Mouse (Mus musculus): ENCODE results near the gene Pik3ip1. TPM values are rescaled to one million over a fixed set of nuclear protein-coding genes. Genes with fewer than 3 reads are reported as not detected.

Pik3ip1 gene
- polyA plus RNA-seq, 2 experiments = 0.42 to 0.79 TPM

DNA sequence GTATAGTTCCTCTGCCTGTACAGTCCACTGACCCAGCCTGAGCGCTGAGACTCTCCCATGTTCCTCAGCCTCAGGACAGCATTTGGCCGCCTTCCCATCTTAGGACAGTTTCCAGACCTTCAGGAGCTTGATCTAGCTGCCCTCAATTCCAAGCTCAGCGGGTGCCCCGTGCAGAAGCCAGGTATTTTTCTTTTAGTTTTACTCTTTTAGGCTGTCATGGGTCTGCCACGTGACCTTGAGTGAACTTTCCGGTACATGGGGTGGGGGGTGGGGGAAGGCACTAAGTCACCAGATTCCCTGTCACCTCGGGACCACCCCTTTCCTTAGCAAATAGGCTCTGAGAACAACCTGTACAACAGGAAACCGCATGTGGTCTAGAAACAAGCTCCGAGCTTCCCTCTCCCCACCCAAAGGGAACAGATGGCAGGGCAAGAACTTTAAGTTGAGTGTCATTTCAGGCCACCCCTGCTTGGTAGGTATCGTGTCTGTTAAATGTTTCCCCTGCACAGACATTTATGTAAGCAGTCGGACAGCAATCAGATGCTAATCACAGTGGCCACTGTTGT lies 5.5 kb downstream of the Pik3ip1 start:
- Histone ChIP-seq H3K9ac (replicated peaks) (no peak overlapping the region), H3K4me2 (ENCODE audit: low read depth) (no peak overlapping the region), H3K27me3 (ENCODE audit: control insufficient read depth, insufficient read depth, low read length) (peaks cover 10% of the 10 kb centered on the region), H3K4me3 (ENCODE audit: insufficient read depth in 1 of 2, low read depth in 2 of 2, low read length in 2 of 2) (no peak overlapping the region), H3K36me3 (replicated peaks; ENCODE audit: control insufficient read depth, insufficient read depth, low read depth) (no peaks in the 10 kb centered on the region), H3K27ac (no peak overlapping the region), H3K9me3 (ENCODE audit: control insufficient read depth, low read length) (no peaks in the 10 kb centered on the region), H3K4me1 (replicated peaks; ENCODE audit: control insufficient read depth in 2 of 2, insufficient read depth in 2 of 2, low read length in 1 of 2) (peaks cover 7 to 19% of the 10 kb centered on the region in 2 experiments; a peak in 3 of 4 replicates)
- WGBS (ENCODE audit: insufficient replicate concordance) = 6% methylated on average over 11 of the region's 11 CpGs
- TF ChIP-seq CTCF (IDR thresholded peaks at IDR 0.05; ENCODE audit: low read depth) (no peak), EP300 (IDR thresholded peaks at IDR 0.05; ENCODE audit: low read depth) (no peak)
- ATAC-seq (ENCODE audit: insufficient read depth) (no peak), DNase-seq (ENCODE audit: low read depth in 3 of 3, low spot score in 3 of 3) (no peak)

DNA sequence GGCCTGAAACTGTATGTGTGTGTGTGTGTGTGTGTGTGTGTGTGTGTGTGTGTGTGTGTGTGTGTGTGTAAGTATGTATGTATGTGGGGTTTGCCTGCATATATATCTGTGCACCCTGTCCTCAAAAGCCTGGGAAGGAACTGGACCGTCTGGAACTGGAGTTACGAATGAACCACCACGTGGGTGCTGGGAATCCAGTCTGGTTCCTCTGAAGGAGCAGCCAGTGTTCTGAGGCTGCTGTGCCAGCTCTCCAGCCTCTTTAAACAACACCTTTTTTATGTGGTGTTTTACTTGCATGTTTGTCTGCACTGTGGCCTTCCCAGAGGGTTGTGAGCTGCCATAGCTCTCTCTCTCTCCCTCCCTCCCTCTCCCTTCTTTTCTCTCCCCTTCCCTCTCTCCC lies 6.4 kb downstream of the Pik3ip1 start:
- WGBS (ENCODE audit: insufficient replicate concordance) = 42% methylated on average over 3 of the region's 3 CpGs
- H3K4me1 ChIP-seq (replicated peaks; ENCODE audit: control insufficient read depth in 2 of 2, insufficient read depth in 2 of 2, low read length in 1 of 2) = peaks cover 4 to 11% of the 10 kb centered on the region in 2 experiments; a peak in 3 of 4 replicates
- TF ChIP-seq CTCF (IDR thresholded peaks at IDR 0.05; ENCODE audit: low read depth) (no peak), EP300 (IDR thresholded peaks at IDR 0.05; ENCODE audit: low read depth) (no peak)
- peaks cover 5% of the 10 kb centered on the region for H3K27me3 ChIP-seq (ENCODE audit: control insufficient read depth, insufficient read depth, low read length)
- no peak overlapping the region for H3K4me2 ChIP-seq (ENCODE audit: low read depth)
- no peak overlapping the region for H3K9ac ChIP-seq (replicated peaks)
- no peak for DNase-seq (ENCODE audit: low read depth in 3 of 3, low spot score in 3 of 3)
- no peak overlapping the region for H3K27ac ChIP-seq
- ATAC-seq (ENCODE audit: insufficient read depth) = no peak
- no peak overlapping the region for H3K4me3 ChIP-seq (ENCODE audit: insufficient read depth in 1 of 2, low read depth in 2 of 2, low read length in 2 of 2)
- no peaks in the 10 kb centered on the region for H3K9me3 ChIP-seq (ENCODE audit: control insufficient read depth, low read length)
- no peaks in the 10 kb centered on the region for H3K36me3 ChIP-seq (replicated peaks; ENCODE audit: control insufficient read depth, insufficient read depth, low read depth)

DNA sequence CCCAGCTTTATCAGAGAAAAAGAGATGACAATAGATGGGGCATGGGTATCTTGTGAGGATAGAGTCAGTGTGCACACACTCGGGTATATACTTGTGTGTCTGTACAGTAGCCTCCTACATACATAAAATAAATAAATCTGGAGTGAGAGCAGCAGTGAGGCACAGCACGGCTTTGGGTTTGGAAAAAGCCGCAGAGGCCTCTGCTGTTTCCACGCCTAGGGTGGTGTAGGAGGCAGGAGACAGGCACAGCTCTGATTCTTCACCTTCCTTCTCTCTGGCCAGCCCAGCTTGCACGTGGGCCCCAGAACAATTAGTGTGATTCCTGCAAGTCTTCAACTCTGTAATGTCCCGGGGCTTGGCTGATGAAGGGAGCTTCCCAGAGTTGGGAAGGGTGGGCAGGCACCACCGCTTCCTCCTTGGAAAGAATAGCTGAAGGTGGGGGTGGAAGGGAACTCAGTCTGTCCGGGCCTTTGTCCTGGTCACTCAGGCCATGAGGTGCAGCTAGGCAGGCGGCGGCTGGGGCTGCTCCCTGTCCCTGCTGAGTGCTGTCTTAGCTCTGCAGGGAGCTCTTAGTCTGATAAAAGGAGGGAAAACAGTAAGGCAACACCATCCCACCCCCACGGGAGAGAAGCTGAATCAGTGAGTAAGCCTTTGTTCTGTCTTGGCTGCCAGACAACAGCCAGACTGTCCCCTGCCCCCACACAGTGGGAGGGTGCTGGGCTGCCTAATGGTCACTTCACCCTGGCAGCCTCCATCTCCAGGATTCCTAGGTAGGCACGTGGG lies 7.2 kb downstream of the Pik3ip1 start:
- H3K4me1 ChIP-seq (replicated peaks; ENCODE audit: control insufficient read depth in 2 of 2, insufficient read depth in 2 of 2, low read length in 1 of 2) = peaks cover 0 to 8% of the 10 kb centered on the region in 2 experiments; a peak in 2 of 4 replicates
- H3K27me3 ChIP-seq (ENCODE audit: control insufficient read depth, insufficient read depth, low read length) = no peaks in the 10 kb centered on the region; the same call in 1 of the 2 replicates
- no peak for DNase-seq (ENCODE audit: low read depth in 3 of 3, low spot score in 3 of 3)
- H3K4me3 ChIP-seq (ENCODE audit: insufficient read depth in 1 of 2, low read depth in 2 of 2, low read length in 2 of 2) = no peak overlapping the region
- H3K27ac ChIP-seq = no peak overlapping the region
- no peaks in the 10 kb centered on the region for H3K36me3 ChIP-seq (replicated peaks; ENCODE audit: control insufficient read depth, insufficient read depth, low read depth)
- ATAC-seq (ENCODE audit: insufficient read depth) = no peak
- no peak overlapping the region for H3K9ac ChIP-seq (replicated peaks)
- no peak overlapping the region for H3K4me2 ChIP-seq (ENCODE audit: low read depth)
- 37% methylated on average over 12 of the region's 12 CpGs for WGBS (ENCODE audit: insufficient replicate concordance)
- no peaks in the 10 kb centered on the region for H3K9me3 ChIP-seq (ENCODE audit: control insufficient read depth, low read length)
- TF ChIP-seq CTCF (IDR thresholded peaks at IDR 0.05; ENCODE audit: low read depth) (no peak), EP300 (IDR thresholded peaks at IDR 0.05; ENCODE audit: low read depth) (no peak)

DNA sequence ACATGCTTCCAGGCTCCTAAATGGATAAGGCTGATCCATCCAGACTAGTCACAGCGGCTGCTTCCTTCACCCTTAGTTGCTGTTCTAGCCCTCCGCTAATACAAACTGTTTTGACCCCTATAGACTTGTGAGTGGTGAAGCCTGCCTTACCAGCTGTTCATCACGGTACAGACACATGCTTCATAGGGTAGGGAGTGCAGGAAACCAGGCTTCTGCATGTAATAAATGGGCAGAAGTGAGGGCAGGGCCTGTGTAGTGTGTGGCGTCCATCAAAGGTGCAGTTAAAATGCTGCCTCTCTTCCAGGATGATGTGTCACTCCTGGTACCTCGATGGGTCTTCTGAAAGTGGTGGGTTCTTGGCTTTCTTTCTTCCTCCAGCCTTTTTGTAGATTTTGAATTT lies 7.8 kb downstream of the Pik3ip1 start:
- H3K36me3 ChIP-seq (replicated peaks; ENCODE audit: control insufficient read depth, insufficient read depth, low read depth) = no peaks in the 10 kb centered on the region
- H3K27ac ChIP-seq = no peak overlapping the region
- H3K4me1 ChIP-seq (replicated peaks; ENCODE audit: control insufficient read depth in 2 of 2, insufficient read depth in 2 of 2, low read length in 1 of 2) = peaks cover 0 to 6% of the 10 kb centered on the region in 2 experiments; a peak in 2 of 4 replicates
- H3K4me2 ChIP-seq (ENCODE audit: low read depth) = no peak overlapping the region
- DNase-seq (ENCODE audit: low read depth in 3 of 3, low spot score in 3 of 3) (no peak), ATAC-seq (ENCODE audit: insufficient read depth) (no peak)
- 53% methylated on average over 5 of the region's 5 CpGs for WGBS (ENCODE audit: insufficient replicate concordance)
- no peaks in the 10 kb centered on the region for H3K27me3 ChIP-seq (ENCODE audit: control insufficient read depth, insufficient read depth, low read length)
- no peak overlapping the region for H3K4me3 ChIP-seq (ENCODE audit: insufficient read depth in 1 of 2, low read depth in 2 of 2, low read length in 2 of 2)
- TF ChIP-seq EP300 (IDR thresholded peaks at IDR 0.05; ENCODE audit: low read depth) = no peak
- TF ChIP-seq CTCF (IDR thresholded peaks at IDR 0.05; ENCODE audit: low read depth) = no peak
- no peaks in the 10 kb centered on the region for H3K9me3 ChIP-seq (ENCODE audit: control insufficient read depth, low read length)
- H3K9ac ChIP-seq (replicated peaks) = no peak overlapping the region

DNA sequence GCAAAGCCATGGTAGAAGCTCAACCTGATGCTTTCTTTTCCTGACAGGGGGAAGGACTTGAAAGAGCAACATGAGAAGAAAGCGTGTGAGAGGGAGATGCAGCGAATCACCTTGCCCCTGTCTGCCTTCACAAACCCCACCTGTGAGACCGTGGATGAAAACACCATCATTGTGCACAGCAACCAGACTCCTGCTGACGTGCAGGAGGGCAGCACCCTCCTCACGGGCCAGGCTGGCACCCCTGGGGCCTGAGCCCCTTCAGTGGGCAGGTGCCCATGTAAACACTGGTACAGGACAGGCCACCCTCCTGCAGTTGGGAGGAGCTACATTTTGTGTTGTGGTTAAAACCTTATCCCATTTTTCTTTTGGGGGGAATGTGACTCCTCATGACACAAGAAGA lies 11.3 kb downstream of the Pik3ip1 start:
- Histone ChIP-seq H3K4me1 (replicated peaks; ENCODE audit: control insufficient read depth in 2 of 2, insufficient read depth in 2 of 2, low read length in 1 of 2) (no peaks in the 10 kb centered on the region), H3K9ac (replicated peaks) (no peak overlapping the region), H3K4me2 (ENCODE audit: low read depth) (no peak overlapping the region), H3K4me3 (ENCODE audit: insufficient read depth in 1 of 2, low read depth in 2 of 2, low read length in 2 of 2) (no peak overlapping the region), H3K27me3 (ENCODE audit: control insufficient read depth, insufficient read depth, low read length) (no peaks in the 10 kb centered on the region), H3K27ac (no peak overlapping the region), H3K36me3 (replicated peaks; ENCODE audit: control insufficient read depth, insufficient read depth, low read depth) (no peaks in the 10 kb centered on the region), H3K9me3 (ENCODE audit: control insufficient read depth, low read length) (no peaks in the 10 kb centered on the region)
- DNase-seq (ENCODE audit: low read depth in 3 of 3, low spot score in 3 of 3) (no peak), ATAC-seq (ENCODE audit: insufficient read depth) (no peak)
- TF ChIP-seq CTCF (IDR thresholded peaks at IDR 0.05; ENCODE audit: low read depth) (no peak), EP300 (IDR thresholded peaks at IDR 0.05; ENCODE audit: low read depth) (no peak)
- 62% methylated on average over 5 of the region's 5 CpGs for WGBS (ENCODE audit: insufficient replicate concordance)
